Mouse (Mus musculus): ENCODE measurements around the gene Tas2r143. TPM values are rescaled to one million over a fixed set of nuclear protein-coding genes. Genes with fewer than 3 reads are reported as not detected.

Gene Tas2r143
- polyA plus RNA-seq, 1 experiment, result not detected

- TF ChIP-seq CTCF (IDR thresholded peaks at IDR 0.05; ENCODE audit: insufficient read depth, low read depth, low read length) (no peak), POLR2A (IDR thresholded peaks at IDR 0.05; ENCODE audit: insufficient read depth, low read depth, low read length) (no peak)
- 96% methylated on average over 13 of the region's 13 CpGs for WGBS
- Histone ChIP-seq H3K4me3 (ENCODE audit: insufficient read depth, low read depth, low read length) (no peak overlapping the region), H3K4me1 (ENCODE audit: control insufficient read depth, insufficient read depth, low read length) (peaks cover 27% of the 10 kb centered on the region), H3K27ac (ENCODE audit: insufficient read depth, low read depth, low read length) (no peak overlapping the region)
These were observed 44.0 kb upstream of the Tas2r143 start for GRCm38 (mm10) chr6:42355794-42356600.

- TF ChIP-seq POLR2A (IDR thresholded peaks at IDR 0.05; ENCODE audit: insufficient read depth, low read depth, low read length), result no peak
- no peak for TF ChIP-seq CTCF (IDR thresholded peaks at IDR 0.05; ENCODE audit: insufficient read depth, low read depth, low read length)
- Histone ChIP-seq H3K4me3 (ENCODE audit: insufficient read depth, low read depth, low read length) (no peak overlapping the region), H3K27ac (ENCODE audit: insufficient read depth, low read depth, low read length) (no peak overlapping the region), H3K4me1 (ENCODE audit: control insufficient read depth, insufficient read depth, low read length) (peaks cover 18% of the 10 kb centered on the region)
- 98% methylated on average over 5 of the region's 5 CpGs for WGBS
These were observed 43.1 kb upstream of the Tas2r143 start for GRCm38 (mm10) chr6:42356913-42357312.

DNA sequence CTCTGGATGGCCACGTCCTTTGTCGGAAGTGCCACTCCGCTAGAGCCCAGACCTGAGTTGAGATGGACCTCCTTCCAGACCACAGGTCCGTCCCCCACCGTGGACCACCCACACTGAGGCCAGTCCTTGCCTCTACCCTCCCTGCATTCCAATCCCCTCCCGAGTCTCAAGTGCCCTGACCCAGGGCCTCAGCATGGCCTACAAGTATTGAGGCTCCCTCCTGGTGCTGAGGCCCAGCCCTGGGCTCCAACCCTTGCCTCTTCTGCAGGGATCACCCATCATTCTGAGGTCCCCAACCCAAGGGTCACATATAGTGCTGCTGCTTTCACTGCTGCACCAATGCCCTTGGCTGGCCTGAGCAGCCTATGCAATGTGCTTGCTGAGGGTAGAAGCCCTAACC is 42.1 kb upstream of the Tas2r143 start:
- Histone ChIP-seq H3K4me1 (ENCODE audit: control insufficient read depth, insufficient read depth, low read length) (peaks cover 17% of the 10 kb centered on the region), H3K27ac (ENCODE audit: insufficient read depth, low read depth, low read length) (no peak overlapping the region), H3K4me3 (ENCODE audit: insufficient read depth, low read depth, low read length) (no peak overlapping the region)
- 81% methylated on average over 6 of the region's 6 CpGs for WGBS
- no peak for TF ChIP-seq POLR2A (IDR thresholded peaks at IDR 0.05; ENCODE audit: insufficient read depth, low read depth, low read length)
- TF ChIP-seq CTCF (IDR thresholded peaks at IDR 0.05; ENCODE audit: insufficient read depth, low read depth, low read length), result no peak

GRCm38 (mm10) chr6:42358901-42359300 is 41.1 kb upstream of the Tas2r143 start:
- peaks cover 11% of the 10 kb centered on the region for H3K4me1 ChIP-seq (ENCODE audit: control insufficient read depth, insufficient read depth, low read length)
- TF ChIP-seq CTCF (IDR thresholded peaks at IDR 0.05; ENCODE audit: insufficient read depth, low read depth, low read length) (no peak), POLR2A (IDR thresholded peaks at IDR 0.05; ENCODE audit: insufficient read depth, low read depth, low read length) (no peak)
- WGBS, result 94% methylated on average over 12 of the region's 12 CpGs
- no peak overlapping the region for H3K4me3 ChIP-seq (ENCODE audit: insufficient read depth, low read depth, low read length)
- H3K27ac ChIP-seq (ENCODE audit: insufficient read depth, low read depth, low read length), result no peak overlapping the region

GRCm38 (mm10) chr6:42359364-42360147 is 40.5 kb upstream of the Tas2r143 start:
- TF ChIP-seq POLR2A (IDR thresholded peaks at IDR 0.05; ENCODE audit: insufficient read depth, low read depth, low read length), result no peak
- TF ChIP-seq CTCF (IDR thresholded peaks at IDR 0.05; ENCODE audit: insufficient read depth, low read depth, low read length), result no peak
- Histone ChIP-seq H3K4me1 (ENCODE audit: control insufficient read depth, insufficient read depth, low read length) (peaks cover 4% of the 10 kb centered on the region), H3K27ac (ENCODE audit: insufficient read depth, low read depth, low read length) (no peak overlapping the region), H3K4me3 (ENCODE audit: insufficient read depth, low read depth, low read length) (no peak overlapping the region)
- WGBS, result 66% methylated on average over 9 of the region's 9 CpGs

DNA sequence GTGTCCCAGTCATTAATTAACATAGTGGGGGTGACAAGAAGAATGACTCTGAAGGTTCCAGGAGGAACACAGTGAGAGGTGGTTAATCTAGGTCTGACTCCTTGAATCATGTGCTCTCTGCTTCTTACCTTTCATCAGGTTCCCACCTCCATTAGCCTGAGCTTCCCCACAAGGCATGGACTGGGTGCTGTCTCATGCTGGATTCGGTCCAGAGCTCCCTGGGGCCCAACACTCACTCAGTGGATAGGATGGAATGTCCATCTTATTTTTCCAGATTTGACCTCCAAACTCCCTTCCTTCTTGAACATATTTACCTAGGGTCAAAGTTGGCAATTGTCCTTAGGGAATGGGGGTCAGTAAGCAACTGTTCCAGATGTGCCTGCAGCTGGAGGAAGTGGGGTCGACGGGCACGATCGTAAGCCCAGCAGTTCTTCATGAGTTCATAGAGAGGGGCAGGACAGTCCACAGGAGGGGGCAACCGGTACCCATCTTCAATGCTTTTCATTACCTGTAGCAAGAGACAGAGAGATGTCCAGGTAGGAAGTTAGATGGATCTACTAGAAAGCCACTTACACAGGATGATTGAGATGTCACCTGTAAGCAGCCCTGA is 39.7 kb upstream of the Tas2r143 start:
- Histone ChIP-seq H3K4me3 (ENCODE audit: insufficient read depth, low read depth, low read length) (no peak overlapping the region), H3K4me1 (ENCODE audit: control insufficient read depth, insufficient read depth, low read length) (peaks cover 3% of the 10 kb centered on the region), H3K27ac (ENCODE audit: insufficient read depth, low read depth, low read length) (no peak overlapping the region)
- WGBS, result 94% methylated on average over 6 of the region's 6 CpGs
- no peak for TF ChIP-seq POLR2A (IDR thresholded peaks at IDR 0.05; ENCODE audit: insufficient read depth, low read depth, low read length)
- TF ChIP-seq CTCF (IDR thresholded peaks at IDR 0.05; ENCODE audit: insufficient read depth, low read depth, low read length), result no peak

GRCm38 (mm10) chr6:42361041-42361895 is 38.8 kb upstream of the Tas2r143 start:
- TF ChIP-seq CTCF (IDR thresholded peaks at IDR 0.05; ENCODE audit: insufficient read depth, low read depth, low read length), result no peak
- TF ChIP-seq POLR2A (IDR thresholded peaks at IDR 0.05; ENCODE audit: insufficient read depth, low read depth, low read length), result no peak
- WGBS, result 96% methylated on average over 13 of the region's 13 CpGs
- Histone ChIP-seq H3K4me1 (ENCODE audit: control insufficient read depth, insufficient read depth, low read length) (peaks cover 3% of the 10 kb centered on the region), H3K4me3 (ENCODE audit: insufficient read depth, low read depth, low read length) (no peak overlapping the region), H3K27ac (ENCODE audit: insufficient read depth, low read depth, low read length) (no peak overlapping the region)

DNA sequence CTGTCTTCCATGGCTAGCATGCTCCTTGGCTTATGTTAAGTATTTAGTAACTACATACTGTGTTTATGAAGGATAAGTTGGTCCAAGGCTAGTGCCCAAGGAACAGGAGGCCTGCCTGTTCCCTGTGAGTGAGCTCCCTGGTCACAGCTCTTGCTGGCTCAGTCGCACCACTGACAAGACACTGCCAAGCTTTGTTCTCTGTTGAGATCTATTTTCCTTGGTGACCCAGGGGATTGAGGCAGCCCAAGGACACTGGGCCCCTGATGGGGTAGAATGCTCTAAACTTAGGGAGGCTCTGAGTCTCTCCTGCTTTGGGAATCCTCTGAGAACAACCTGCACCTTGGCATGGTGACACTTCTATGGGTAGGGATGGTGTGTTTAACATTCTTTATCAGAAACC is 38.0 kb upstream of the Tas2r143 start:
- 69% methylated on average over 1 of the region's 1 CpGs for WGBS
- TF ChIP-seq CTCF (IDR thresholded peaks at IDR 0.05; ENCODE audit: insufficient read depth, low read depth, low read length), result no peak
- TF ChIP-seq POLR2A (IDR thresholded peaks at IDR 0.05; ENCODE audit: insufficient read depth, low read depth, low read length), result no peak
- Histone ChIP-seq H3K4me3 (ENCODE audit: insufficient read depth, low read depth, low read length) (no peak overlapping the region), H3K27ac (ENCODE audit: insufficient read depth, low read depth, low read length) (no peak overlapping the region), H3K4me1 (ENCODE audit: control insufficient read depth, insufficient read depth, low read length) (peaks cover 3% of the 10 kb centered on the region)

Data from olfactory bulb, adult 2 months (tissue).